Mouse (Mus musculus) forelimb bud, embryonic 11.5 days (tissue): ENCODE results near the gene Golm1.
A peak's percentile ranks its signal among the peaks of the same experiment; 100 is the strongest.

Experiments
- DNase-seq: peaks from one replicate; pipeline ENCODE4 v3.0.0-alpha.2; 2012; ENCODE audit warnings: low read depth, low spot score

Gene Golm1

DNA sequence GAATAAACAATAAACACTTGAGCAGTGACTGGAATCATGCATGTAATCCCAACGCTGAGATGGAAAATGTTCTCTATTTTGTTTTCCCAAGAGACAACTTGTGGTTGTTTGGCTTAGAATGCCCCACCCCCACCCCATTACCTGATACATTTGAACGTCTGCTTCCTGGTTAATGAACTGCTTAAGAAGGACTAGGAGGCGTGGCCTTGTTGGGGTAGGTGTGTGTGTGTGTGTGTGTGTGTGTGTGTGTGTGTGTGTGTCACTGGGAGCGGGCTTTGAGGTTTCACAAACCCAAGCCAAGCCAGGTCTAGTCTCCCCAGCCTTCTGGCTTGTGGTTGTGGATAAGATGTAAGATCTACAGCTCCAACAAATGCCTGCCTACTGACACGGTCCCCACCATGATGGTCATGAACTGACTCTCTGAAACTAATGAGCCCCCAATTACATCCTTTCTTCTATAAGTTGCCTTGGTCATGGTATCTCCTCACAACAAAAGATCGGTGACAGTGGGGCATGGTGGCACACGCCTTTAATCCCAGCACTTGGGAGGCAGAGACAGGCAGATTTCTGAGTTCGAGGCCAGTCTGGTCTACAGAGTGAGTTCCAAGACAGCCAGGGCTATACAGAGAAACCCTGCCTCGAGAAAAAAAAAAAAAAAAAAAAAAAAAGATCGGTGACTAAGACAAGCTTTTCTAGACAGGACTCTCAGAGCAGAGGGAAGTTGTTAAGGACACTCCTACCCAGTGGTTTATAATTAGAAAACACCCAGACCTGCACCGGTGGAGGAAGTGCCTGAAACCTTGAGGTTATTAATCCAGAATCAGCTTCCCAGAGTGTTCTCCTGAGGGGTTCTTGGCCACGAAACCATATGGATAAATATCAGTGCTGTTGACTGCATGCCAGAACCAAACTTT, 962 bp upstream of the Golm1 start:
- DNase-seq: no peak

DNA sequence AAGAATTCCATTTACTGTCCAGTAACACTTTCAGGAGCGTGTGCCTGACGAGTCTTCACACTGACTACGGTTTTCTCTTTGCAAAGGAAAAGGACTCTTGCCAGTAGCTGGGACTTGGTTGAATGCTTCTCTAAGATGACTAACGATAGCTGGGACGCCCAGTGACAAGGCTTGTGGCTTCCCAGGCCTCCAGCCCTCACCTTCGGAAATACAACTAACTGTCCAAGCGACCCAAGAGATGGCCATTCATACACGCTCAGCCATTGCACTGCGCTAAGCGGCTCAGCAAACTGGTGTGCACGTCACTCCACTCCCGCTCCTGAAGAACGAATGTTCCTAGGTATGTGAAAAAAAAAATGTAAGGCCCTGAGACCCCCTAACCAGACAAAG, 855 bp downstream of the Golm1 start:
- no peak for DNase-seq

DNA sequence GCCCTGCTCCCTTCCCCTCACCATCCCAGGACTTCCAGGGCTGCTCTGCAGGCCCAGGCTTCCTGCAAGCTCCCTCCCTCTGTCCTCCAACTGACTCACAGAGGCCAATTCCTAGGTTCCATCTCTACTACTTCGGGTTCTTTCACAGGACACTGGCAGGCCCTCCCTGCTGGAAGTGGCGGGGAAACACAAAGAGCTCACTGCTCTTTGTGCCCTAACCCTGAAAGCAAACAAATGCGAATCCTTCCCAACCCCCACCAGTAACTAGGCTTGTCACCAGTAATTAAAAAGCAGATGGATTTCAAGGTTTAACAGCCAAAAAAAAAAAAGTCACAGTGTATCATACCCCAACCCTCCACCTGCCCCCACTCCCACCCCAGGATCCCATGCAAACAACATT, 1.4 kb downstream of the Golm1 start:
- DNase-seq: peak; percentile 45

DNA sequence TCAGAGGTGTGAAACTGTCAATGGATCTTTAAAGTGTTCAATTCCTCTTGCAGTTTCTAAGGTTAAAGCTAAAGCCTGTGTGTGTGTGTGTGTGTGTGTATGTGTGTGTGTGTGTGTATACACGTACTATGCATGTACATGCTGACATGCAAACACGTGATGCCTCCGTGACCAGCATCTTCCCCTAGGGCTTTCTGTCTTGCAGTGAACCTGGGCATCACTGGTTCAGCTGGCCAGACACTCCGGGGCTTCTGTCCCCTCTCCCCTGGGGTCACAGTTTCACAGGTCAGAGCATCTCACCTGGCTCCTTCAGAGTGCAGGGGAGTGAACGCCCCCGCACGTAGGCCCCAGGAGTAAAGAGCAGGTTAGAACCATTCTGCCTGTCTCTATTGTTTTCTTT, 2.0 kb downstream of the Golm1 start:
- no peak for DNase-seq

DNA sequence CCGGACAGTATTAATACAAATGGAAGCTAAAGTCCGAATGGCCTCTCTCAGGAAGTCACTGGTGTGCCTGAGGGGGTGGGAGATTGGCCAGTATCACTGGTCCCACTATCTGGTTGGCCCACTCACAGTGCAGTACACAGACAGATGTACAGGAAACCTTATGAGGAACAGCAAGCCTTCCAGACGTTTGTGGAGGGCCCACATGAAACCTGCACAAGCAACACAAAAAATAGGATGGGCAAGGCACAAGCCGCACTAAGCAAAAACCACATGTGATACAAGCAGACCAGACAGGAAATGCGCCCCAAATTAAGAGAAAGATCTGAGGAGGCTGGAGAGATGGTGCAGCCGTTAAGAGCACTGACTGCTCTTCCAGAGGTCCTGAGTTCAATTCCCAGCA, 3.4 kb downstream of the Golm1 start:
- DNase-seq: no peak

DNA sequence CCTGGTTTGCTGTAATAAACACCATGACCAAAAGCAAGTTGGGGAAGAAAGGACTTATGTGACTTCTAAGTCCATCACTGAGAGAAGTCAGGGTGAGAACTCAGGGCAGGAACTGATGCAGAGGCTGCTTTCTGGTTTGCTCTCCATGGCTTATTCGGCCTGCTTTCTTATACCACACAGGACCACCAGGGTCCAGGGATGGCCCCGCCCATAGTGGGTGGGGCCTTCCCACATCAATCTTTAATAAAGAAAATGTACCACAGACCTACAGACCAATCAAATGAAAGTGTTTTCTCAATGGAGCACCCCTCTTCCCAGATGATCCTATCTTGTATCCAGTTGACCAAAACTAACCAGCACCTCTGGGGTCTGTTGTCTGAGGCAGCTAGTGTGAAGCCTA, 4.1 kb downstream of the Golm1 start:
- no peak for DNase-seq

DNA sequence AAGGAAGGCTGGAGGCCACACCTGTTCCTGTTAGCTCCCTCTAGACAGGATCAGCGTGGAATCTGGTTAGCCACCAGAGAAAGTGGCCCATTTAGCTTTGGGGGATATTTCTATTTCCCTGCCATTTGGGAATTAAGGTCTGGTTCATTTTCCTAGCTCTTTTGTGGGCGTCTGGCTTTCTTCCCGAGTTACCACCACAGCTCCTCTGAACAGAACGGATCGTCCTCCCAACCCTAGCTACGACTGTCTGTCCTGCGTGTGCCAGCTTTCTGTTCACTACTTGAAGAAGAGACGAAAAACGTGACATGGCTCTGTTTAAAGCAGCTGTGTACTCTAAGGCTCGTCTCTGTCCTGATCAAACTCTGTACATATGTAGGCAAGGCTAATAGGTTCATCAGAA, 5.7 kb downstream of the Golm1 start:
- no peak for DNase-seq

DNA sequence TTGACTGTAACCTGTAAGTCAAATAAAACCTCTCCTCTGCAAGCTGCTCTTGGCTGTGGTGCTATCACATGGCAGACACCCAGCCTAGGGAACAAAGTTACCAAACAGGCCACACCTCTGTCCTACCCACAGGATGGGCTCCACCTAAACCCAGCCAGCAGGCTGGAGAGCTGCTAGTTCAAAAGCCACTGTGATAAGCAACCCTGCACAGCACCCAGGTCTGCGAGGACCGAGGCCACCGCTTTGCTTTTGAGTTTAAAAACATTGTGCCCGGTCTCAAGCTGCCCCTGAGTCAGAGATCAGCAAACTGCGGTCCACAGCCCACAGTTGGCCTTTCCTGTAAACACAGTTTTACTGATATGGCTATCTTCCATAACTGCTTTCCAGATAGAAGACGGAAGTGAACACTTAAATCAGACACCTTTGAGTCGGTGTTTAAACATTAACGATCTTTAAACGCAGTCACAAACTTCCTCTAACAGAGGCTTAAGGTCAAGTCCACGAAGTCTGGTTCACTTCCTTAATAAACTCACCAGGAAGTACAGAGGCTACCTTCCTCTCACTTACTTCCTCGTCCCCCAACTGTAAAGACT, 7.0 kb downstream of the Golm1 start:
- no peak for DNase-seq

DNA sequence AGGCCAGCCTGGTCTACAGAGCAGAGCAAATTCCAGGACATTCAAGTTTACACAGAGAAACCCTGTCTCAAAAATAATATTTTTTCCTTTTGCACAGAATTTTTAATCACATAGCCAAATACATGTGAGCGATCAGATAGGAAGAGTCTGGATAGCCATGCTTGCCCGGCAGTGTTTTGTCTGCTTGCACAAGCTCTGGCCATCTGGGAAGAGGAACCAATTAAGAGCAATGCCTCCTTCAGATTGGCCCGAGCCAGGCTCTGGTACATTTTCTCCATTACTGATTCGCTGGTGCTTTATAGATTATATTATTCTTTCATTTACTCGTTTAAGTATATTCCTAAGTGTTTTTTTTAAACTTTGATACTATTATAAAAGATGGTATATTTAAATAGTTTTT, 7.8 kb downstream of the Golm1 start:
- no peak for DNase-seq

DNA sequence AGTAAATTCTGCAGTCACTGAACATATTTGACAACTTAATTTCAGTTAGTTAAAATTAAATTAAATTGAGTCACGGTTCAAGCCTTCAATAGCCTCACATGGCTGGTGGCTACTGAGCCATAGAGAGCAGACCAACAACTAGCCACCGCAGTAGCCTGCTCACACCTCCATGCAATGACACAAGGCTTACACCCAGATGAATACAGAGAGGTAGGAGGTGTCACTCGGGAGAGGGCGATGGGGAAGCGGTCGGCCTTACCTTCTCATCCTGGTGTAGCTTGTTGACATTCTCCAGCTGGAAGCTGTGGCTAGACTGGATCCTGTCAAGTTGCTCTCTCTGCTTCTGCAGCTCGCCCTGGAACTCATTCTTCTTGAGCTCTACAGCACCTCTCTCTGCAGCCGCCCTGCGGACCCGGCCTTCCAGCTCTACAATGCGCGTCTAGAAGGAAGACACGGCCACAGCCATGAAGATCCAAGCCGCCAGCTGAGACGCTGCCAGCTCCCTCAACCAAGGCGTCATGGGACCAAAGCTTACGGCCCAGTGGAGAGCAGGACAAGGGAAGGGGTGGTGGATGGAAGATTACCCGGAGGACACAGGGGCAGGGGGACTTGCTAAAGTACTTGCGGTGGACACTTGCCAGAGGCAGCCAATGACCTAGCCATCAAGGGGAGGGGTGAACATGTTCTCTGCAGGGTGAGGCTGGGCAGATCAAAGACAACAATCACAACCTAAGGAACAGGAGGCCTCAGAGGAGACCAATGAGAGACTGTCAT, 11.5 kb downstream of the Golm1 start:
- DNase-seq: no peak

DNA sequence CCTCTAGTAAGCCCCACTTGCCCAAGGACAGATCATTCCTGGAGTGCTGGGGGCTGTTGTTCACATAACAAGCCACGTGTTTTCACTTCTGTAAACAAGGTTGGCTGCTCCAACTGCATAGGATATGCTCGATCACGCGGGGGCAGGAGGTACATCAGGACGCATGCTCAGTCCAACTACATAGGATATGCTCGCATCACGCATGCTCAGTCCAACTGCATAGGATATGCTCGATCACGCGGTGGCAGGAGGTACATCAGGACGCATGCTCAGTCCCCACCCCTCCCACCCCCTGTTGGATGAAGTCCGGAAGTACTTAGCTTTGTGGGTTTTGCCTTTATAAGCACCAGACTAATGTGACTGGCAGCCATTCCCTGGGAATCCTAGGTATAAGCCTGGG, 13.6 kb downstream of the Golm1 start:
- DNase-seq: no peak

DNA sequence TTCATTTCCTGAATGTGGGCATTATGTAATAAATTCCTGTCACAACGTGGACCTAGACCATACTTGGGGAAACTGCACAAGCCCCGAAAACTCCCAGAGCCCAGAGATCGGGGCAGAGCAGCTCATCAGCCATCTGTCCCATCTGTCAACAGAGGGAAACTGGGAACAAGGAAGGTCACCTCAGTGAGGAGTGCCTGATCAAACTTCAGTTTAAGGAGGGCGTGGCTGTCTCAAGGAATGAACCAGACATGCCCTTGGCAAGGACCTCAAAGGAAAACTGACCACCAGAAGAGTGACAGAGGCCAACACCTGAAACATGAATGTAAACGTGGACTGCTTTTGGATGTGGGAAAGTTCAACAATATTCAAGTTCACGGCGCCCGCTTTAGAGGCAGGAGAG, 14.2 kb downstream of the Golm1 start:
- no peak for DNase-seq

DNA sequence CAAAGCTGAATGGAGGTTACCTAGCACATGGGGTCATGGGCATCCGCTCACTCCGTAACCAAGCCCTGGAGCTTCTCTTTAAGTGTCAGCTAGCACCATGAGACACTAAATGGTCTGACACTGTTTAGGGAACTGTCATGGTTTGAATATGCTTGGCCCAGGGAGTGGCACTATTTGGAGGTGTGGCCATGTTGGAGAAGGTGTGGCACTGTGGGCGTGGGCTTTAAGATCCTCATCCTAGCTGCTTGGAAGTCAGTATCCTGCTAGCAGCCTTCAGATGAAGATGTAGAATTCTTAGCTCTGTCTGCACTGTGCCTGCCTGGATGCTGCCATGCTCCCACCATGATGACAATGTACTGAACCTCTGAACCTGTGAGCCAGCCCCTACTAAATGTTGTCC, 15.2 kb downstream of the Golm1 start:
- DNase-seq: no peak

DNA sequence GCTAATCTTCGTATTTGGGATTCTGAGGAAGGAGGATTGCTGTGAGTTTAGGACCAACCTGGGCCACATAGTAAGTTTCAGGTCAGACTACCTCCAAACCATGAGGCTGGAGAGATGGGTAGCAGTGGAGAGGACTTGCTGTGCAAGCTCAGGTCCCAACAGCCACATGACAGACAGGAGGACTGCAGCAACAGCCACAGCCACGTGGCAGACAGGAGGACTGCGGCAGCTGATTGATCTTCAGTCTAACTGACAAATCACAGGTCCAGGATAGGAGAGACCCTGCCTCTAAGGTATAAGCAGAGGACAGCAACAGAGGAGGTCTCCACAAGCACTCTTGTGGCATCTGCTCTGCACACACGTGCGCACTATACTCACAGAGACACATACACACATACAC, 17.8 kb downstream of the Golm1 start:
- DNase-seq: no peak

DNA sequence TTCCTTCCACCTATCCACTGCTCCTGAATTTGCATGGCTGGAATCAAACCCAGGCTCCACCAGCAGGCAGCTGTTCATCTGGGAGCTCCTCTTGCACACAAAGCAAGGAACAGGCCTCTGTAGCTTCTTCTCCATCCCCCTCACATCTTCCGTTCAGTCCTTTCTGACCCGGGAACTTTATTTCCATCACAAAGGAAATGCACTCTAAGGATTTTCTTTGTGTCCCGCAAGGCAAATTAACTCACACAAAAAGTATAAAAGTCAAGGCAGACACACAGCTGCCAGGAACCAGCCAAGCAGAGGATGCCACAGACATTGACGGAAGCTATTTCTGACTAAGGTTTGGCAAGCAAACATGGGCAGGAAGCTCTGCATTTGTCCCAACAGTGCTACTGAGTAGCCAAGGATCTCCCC, 18.6 kb downstream of the Golm1 start:
- DNase-seq: no peak

DNA sequence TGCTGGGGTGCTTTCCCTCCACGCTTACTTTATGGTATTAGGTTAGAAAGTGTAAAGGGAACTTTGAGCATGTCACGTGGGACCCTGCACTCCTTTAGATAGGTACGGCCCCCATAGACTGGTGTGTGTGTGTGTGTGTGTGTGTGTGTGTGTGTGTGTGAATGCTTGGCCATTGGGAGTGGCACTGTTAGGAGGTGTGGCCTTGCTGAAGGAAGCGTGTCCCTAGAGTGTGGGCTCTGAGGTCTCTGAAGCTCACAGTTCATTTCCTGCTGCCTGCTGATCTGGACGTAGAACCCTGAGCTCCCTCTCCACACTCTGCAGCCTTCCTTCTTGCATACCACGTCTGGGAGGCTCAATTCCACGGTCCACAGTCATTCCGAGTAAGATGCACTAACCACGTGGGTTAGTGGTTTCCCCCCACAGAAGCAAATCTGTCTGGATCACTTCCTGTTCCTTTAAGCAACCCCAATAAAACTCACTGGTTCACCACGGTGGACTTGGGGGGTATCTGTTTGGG, 19.2 kb downstream of the Golm1 start:
- DNase-seq: no peak

DNA sequence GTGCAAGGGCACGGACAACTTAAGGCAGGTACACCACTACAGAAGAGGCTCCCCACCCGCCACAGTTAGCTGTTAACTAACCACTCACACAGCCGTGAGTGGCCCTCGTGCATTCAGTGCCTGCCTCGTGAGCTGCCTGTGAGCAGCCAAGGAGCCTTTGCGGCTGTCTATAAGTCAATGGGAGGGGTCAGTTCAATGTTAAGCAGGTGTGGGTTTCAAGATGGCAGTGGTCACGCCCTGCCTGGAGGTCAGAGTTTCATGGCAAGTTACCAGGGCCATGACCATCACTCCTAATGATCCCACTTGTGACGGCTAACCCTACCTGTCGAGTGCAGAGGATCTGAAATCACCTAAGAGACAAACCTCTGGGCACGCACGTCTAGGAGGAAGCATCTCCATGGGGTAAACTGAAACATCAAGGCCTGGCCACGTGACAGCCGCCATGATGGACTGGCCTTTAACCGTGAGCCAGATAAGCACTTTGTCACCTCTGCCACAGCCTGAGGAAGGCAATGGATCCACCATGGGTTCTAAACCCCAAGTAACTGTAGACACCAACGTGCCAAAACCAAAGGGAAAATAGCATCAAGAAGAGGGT, 19.8 kb downstream of the Golm1 start:
- DNase-seq: no peak

DNA sequence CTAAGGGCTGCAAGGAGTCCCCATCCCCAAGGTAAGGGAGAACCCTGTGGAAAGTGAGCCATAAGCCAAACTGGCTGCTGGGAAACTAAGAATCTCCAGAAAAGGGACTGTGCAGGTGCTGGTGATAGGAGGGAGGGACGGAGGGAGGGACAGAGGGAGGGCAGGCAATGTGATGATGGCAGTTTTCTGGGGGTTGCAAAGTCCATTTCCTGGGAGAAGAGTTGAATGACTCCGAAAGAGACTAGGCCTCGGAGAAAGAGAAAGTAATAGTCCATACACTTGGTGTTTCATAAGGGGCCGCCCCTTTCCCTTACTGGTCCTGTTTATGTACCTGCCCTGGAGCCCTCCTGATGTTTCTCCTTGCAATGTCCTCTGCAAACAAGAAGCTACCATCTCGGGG, 21.1 kb downstream of the Golm1 start:
- DNase-seq: no peak

DNA sequence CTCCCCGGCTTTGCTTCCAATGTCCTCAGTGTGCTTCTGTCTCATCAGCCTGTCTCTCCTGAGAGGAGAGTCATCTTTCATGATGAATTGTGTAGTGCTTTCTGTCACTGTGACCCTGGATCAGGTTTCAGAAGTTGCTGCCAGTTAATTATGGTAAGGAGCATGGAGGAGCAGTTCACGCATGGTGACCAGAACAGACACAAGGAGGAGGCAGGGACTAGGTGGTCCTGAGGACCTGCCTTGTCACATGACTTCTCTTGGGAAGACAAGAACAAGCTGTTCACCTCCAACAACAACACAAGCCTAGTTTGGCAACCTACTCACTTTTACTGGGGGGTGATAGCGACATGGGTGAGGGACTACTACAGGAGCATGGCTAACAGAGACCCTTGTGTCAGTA, 22.5 kb downstream of the Golm1 start:
- no peak for DNase-seq

DNA sequence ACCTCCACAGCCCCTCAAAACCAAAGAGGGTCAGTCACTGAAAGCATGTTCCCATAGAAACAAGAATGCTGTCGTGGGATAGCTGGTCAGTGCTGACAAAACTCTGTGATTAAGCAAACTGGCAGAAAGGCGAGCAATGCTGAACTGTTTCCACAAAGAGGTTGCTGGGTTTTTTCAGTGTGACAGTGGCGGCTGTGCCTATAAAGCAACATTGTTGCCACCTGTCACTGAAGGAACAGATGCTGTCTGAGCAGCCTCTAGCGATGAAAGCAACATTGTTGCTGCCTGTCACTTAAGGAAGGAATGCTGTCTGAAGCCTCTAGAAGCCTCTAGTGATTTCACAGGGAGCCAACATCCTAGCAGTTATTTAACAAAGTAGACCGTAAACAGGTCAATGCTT, 23.0 kb downstream of the Golm1 start:
- DNase-seq: no peak

DNA sequence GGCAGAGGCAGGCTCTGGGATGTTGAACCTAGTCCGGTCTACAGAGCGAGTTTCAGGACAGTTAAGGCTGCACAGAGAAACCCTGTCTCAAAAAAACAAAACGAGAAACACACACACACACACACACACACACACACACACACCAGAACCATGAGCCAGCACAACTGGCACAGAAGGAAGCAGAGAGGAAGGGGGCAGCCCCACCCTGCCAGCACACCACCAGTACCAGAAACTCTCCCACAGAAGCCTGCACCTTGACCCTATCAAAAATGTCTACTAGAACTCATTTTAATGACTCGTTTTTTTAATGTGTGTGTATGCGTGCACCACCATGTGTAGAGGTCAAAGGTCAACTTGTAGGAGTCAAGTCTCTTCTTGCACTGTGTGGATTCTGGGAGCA, 25.8 kb downstream of the Golm1 start:
- DNase-seq: no peak

DNA sequence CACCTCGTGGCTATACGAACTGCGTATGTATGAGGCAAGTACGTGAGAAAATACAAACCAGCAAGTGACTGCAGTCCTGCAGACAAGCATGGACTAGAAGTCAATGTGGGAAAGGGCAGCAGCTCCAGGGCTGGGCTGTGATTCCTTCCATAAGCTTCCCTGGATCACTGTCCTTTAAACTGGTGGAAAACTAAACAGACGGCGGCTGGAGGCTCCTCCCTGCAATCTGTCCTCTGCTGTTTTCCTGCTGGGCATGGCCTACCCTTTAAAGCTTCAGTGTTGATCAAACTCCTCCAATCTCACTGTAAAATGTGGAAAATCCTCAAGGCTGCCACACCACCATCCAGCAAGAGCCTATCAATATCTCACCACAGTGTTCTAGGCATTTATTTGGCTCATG, 27.0 kb downstream of the Golm1 start:
- DNase-seq: no peak
